Mouse (Mus musculus) heart, embryonic 15.5 days (tissue): ENCODE results near the gene Sorcs2. TPM values are rescaled to one million over a fixed set of nuclear protein-coding genes. Genes with fewer than 3 reads are reported as not detected.

ENCODE experiments used
- ATAC-seq: fragments of 200-750 bp; cut with Nextera tagmentation; replicated peaks from 2 replicates; pipeline ENCODE4 v1.8.0; 2017; ENCODE audit warnings: low read depth, moderate TSS enrichment; ENCODE audit not compliant: insufficient number of reproducible peaks, insufficient read depth, low FRiP score
- H3K27ac ChIP-seq: fragments of 300-500 bp; sonication (generic); 2 replicates; pipeline ENCODE4 v1.5.1; 2015; ENCODE audit warnings: mild to moderate bottlenecking, inconsistent platforms
- H3K27me3 ChIP-seq: fragments of 300-500 bp; sonication (generic); 2 replicates; pipeline ENCODE4 v1.6.1; 2015; ENCODE audit warnings: inconsistent platforms
- H3K36me3 ChIP-seq: fragments of 300-500 bp; sonication (generic); 2 replicates; pipeline ENCODE4 v1.6.1; 2015; ENCODE audit warnings: mild to moderate bottlenecking, inconsistent platforms
- H3K4me1 ChIP-seq: fragments of 300-500 bp; sonication (generic); replicated peaks from 2 replicates; pipeline ENCODE4 v1.6.1; 2015; ENCODE audit warnings: inconsistent platforms
- H3K4me2 ChIP-seq: fragments of 300-500 bp; sonication (generic); 2 replicates; pipeline ENCODE4 v1.6.1; 2015; ENCODE audit warnings: inconsistent platforms, mild to moderate bottlenecking, moderate library complexity
- H3K4me3 ChIP-seq: fragments of 300-500 bp; sonication (generic); 2 replicates; pipeline ENCODE4 v1.5.1; 2015; ENCODE audit warnings: mild to moderate bottlenecking, inconsistent platforms
- H3K9ac ChIP-seq: fragments of 300-500 bp; sonication (generic); 2 replicates; pipeline ENCODE4 v1.6.1; 2015; ENCODE audit warnings: mild to moderate bottlenecking, inconsistent platforms
- H3K9me3 ChIP-seq: fragments of 300-500 bp; sonication (generic); replicated peaks from 2 replicates; pipeline ENCODE4 v1.6.1; 2016; ENCODE audit warnings: inconsistent platforms
- WGBS: fragments of 180-500 bp; shearing (Covaris S2); methylation state at CpG from one replicate; pipeline ENCODE4 v1.1.7; 2015; ENCODE audit warnings: mixed read lengths; 5-methylcytosine and 5-hydroxymethylcytosine counted together
- polyA plus RNA-seq: library from polyadenylated mRNA; unstranded; fragments of >200 nt; fragmentation: Nextera tagmentation; extraction: Ambion mirVana; gene quantifications from 2 replicates; pipeline ENCODE4 v1.2.1, GENCODE M21; 2015

The Sorcs2 gene
- polyA plus RNA-seq, 1 experiment from 2014 or later = 8.6 TPM

- ATAC-seq = no peak; the same call in 1 of the 2 replicates
- H3K36me3 ChIP-seq = no peaks in the 10 kb centered on the region
- no peaks in the 10 kb centered on the region for H3K27me3 ChIP-seq
- no peak overlapping the region for H3K27ac ChIP-seq
- peaks cover 8% of the 10 kb centered on the region for H3K4me1 ChIP-seq
- H3K9me3 ChIP-seq = no peaks in the 10 kb centered on the region
- 28% methylated on average over 3 of the region's 3 CpGs for WGBS
- no peak overlapping the region for H3K9ac ChIP-seq
- H3K4me3 ChIP-seq = no peak overlapping the region
- H3K4me2 ChIP-seq = no peak overlapping the region
These were observed 277.0 kb downstream of the Sorcs2 start for GRCm38 (mm10) chr5:36120931-36121341.

GRCm38 (mm10) chr5:36118061-36118460, 279.9 kb downstream of the Sorcs2 start:
- no peak for ATAC-seq
- H3K27me3 ChIP-seq = no peaks in the 10 kb centered on the region
- H3K9ac ChIP-seq = no peak overlapping the region
- no peak overlapping the region for H3K27ac ChIP-seq
- no peak overlapping the region for H3K4me2 ChIP-seq
- H3K4me3 ChIP-seq = no peak overlapping the region
- H3K4me1 ChIP-seq = peaks cover 12% of the 10 kb centered on the region
- H3K9me3 ChIP-seq = no peaks in the 10 kb centered on the region
- 51% methylated on average over 5 of the region's 5 CpGs for WGBS
- no peaks in the 10 kb centered on the region for H3K36me3 ChIP-seq

GRCm38 (mm10) chr5:36115519-36115918, 282.4 kb downstream of the Sorcs2 start:
- Histone ChIP-seq H3K4me1 (peaks cover 25% of the 10 kb centered on the region), H3K4me2 (no peak overlapping the region), H3K27ac (no peak overlapping the region), H3K27me3 (no peaks in the 10 kb centered on the region), H3K9ac (no peak overlapping the region), H3K36me3 (no peaks in the 10 kb centered on the region), H3K4me3 (no peak overlapping the region), H3K9me3 (no peaks in the 10 kb centered on the region)
- no peak for ATAC-seq
- WGBS = 76% methylated on average over 7 of the region's 7 CpGs

GRCm38 (mm10) chr5:36113696-36114095, 284.2 kb downstream of the Sorcs2 start:
- WGBS = 84% methylated on average over 2 of the region's 2 CpGs

GRCm38 (mm10) chr5:36112696-36113095, 285.2 kb downstream of the Sorcs2 start:
- no peak overlapping the region for H3K27ac ChIP-seq
- no peaks in the 10 kb centered on the region for H3K9me3 ChIP-seq
- ATAC-seq = no peak
- no peak overlapping the region for H3K4me3 ChIP-seq
- H3K4me2 ChIP-seq = no peak overlapping the region
- H3K9ac ChIP-seq = no peak overlapping the region
- H3K36me3 ChIP-seq = no peaks in the 10 kb centered on the region
- H3K4me1 ChIP-seq = peaks cover 34% of the 10 kb centered on the region
- 71% methylated on average over 6 of the region's 6 CpGs for WGBS
- no peaks in the 10 kb centered on the region for H3K27me3 ChIP-seq

More at GRCm38 (mm10) chr5:36113696-36114095, 284.2 kb downstream of the Sorcs2 start:
- Histone ChIP-seq H3K4me2 (no peak overlapping the region), H3K4me1 (peaks cover 29% of the 10 kb centered on the region), H3K4me3 (no peak overlapping the region), H3K27ac (no peak overlapping the region), H3K9me3 (no peaks in the 10 kb centered on the region), H3K9ac (no peak overlapping the region), H3K36me3 (no peaks in the 10 kb centered on the region), H3K27me3 (no peaks in the 10 kb centered on the region)
- ATAC-seq = no peak

GRCm38 (mm10) chr5:36111516-36111915, 286.4 kb downstream of the Sorcs2 start:
- Histone ChIP-seq H3K36me3 (no peaks in the 10 kb centered on the region), H3K4me2 (no peak overlapping the region), H3K4me3 (no peak overlapping the region), H3K9me3 (no peaks in the 10 kb centered on the region), H3K4me1 (peaks cover 34% of the 10 kb centered on the region), H3K9ac (no peak overlapping the region), H3K27ac (peak overlapping the region; percentile 16; the same call in 1 of the 2 replicates), H3K27me3 (no peaks in the 10 kb centered on the region)
- WGBS = 37% methylated on average over 3 of the region's 3 CpGs
- ATAC-seq = peak; percentile 65; the same call in 1 of the 2 replicates

- peaks cover 34% of the 10 kb centered on the region for H3K4me1 ChIP-seq
- H3K9ac ChIP-seq = no peak overlapping the region
- ATAC-seq = no peak
- 49% methylated on average over 4 of the region's 4 CpGs for WGBS
- H3K36me3 ChIP-seq = no peaks in the 10 kb centered on the region
- H3K9me3 ChIP-seq = no peaks in the 10 kb centered on the region
- no peak overlapping the region for H3K4me2 ChIP-seq
- no peaks in the 10 kb centered on the region for H3K27me3 ChIP-seq
- H3K4me3 ChIP-seq = no peak overlapping the region
- no peak overlapping the region for H3K27ac ChIP-seq
These were observed 289.5 kb downstream of the Sorcs2 start for GRCm38 (mm10) chr5:36108339-36108887.

GRCm38 (mm10) chr5:36103483-36103882, 294.5 kb downstream of the Sorcs2 start:
- no peak overlapping the region for H3K4me3 ChIP-seq
- no peaks in the 10 kb centered on the region for H3K27me3 ChIP-seq
- H3K27ac ChIP-seq = no peak overlapping the region
- no peaks in the 10 kb centered on the region for H3K36me3 ChIP-seq
- no peak overlapping the region for H3K4me2 ChIP-seq
- WGBS = 87% methylated on average over 2 of the region's 2 CpGs
- no peak for ATAC-seq
- no peak overlapping the region for H3K9ac ChIP-seq
- H3K4me1 ChIP-seq = peaks cover 16% of the 10 kb centered on the region
- H3K9me3 ChIP-seq = no peaks in the 10 kb centered on the region

GRCm38 (mm10) chr5:36101129-36101528, 296.8 kb downstream of the Sorcs2 start:
- Histone ChIP-seq H3K9ac (no peak overlapping the region), H3K27me3 (no peaks in the 10 kb centered on the region), H3K36me3 (no peaks in the 10 kb centered on the region), H3K27ac (no peak overlapping the region), H3K4me2 (no peak overlapping the region), H3K9me3 (no peaks in the 10 kb centered on the region), H3K4me3 (no peak overlapping the region), H3K4me1 (peaks cover 14% of the 10 kb centered on the region)
- ATAC-seq = no peak
- WGBS = 47% methylated on average over 10 of the region's 10 CpGs

GRCm38 (mm10) chr5:36100488-36100887, 297.5 kb downstream of the Sorcs2 start:
- Histone ChIP-seq H3K4me2 (no peak overlapping the region), H3K9ac (no peak overlapping the region), H3K27ac (no peak overlapping the region), H3K27me3 (no peaks in the 10 kb centered on the region), H3K4me3 (no peak overlapping the region), H3K36me3 (no peaks in the 10 kb centered on the region), H3K4me1 (peaks cover 14% of the 10 kb centered on the region), H3K9me3 (no peaks in the 10 kb centered on the region)
- no peak for ATAC-seq
- 75% methylated on average over 3 of the region's 3 CpGs for WGBS

GRCm38 (mm10) chr5:36099662-36100061, 298.3 kb downstream of the Sorcs2 start:
- no peak for ATAC-seq
- WGBS = 30% methylated on average over 4 of the region's 4 CpGs
- H3K36me3 ChIP-seq = no peaks in the 10 kb centered on the region
- H3K4me1 ChIP-seq = peaks cover 14% of the 10 kb centered on the region
- no peaks in the 10 kb centered on the region for H3K9me3 ChIP-seq
- no peak overlapping the region for H3K4me3 ChIP-seq
- H3K27me3 ChIP-seq = no peaks in the 10 kb centered on the region
- H3K4me2 ChIP-seq = no peak overlapping the region
- no peak overlapping the region for H3K27ac ChIP-seq
- H3K9ac ChIP-seq = no peak overlapping the region

GRCm38 (mm10) chr5:36096046-36096445, 301.9 kb downstream of the Sorcs2 start:
- no peak overlapping the region for H3K9ac ChIP-seq
- no peak overlapping the region for H3K4me3 ChIP-seq
- H3K4me1 ChIP-seq = peaks cover 14% of the 10 kb centered on the region
- no peak for ATAC-seq
- H3K27me3 ChIP-seq = no peaks in the 10 kb centered on the region
- H3K27ac ChIP-seq = no peak overlapping the region
- H3K9me3 ChIP-seq = no peaks in the 10 kb centered on the region
- no peak overlapping the region for H3K4me2 ChIP-seq
- WGBS = 75% methylated on average over 8 of the region's 8 CpGs
- H3K36me3 ChIP-seq = no peaks in the 10 kb centered on the region
